Mouse (Mus musculus): ENCODE measurements around the gene Rbfox1. TPM values are rescaled to one million over a fixed set of nuclear protein-coding genes. Genes with fewer than 3 reads are reported as not detected.

Rbfox1 gene
- polyA plus RNA-seq, 1 experiment, result not detected

DNA sequence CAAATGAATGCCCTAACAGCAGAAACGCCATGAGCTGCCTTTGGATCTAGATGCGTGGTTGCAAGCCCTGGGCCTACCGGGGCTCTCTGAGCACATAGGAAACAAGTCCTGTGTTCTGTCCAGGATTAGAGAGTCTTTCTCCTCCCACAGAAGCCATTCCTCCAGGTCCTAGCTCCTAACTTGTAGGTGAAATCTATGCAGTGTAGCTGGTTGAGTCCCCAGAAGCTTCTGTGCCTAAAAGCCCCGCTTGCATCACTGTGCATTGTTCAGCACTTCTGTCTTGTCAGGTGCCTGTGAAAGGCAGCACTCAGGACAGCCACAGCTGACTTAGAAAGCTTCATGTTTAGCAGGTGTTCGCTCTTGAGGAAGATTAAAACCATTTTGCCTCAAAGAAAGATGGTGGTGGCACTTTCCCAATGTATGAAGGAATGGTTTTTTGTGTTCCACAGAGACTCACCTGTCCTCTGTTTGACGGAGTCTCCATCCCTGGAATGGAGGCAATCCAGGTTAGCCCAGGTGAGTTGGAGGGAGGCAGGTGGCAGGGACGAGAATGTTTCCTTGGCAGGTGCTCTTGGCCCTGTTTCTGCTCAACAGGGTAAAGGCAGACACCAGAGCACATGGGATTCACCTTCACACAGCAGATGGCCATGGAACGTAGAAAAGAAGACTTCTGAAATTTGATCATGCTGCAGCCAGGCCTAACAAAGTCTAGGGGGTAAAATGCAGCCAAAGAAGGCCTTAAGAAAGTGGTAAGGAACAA lies 1213.0 kb downstream of the Rbfox1 start:
- H3K27me3 ChIP-seq (ENCODE audit: control insufficient read depth, insufficient read depth, low read length, poor library complexity, severe bottlenecking), result no peaks in the 10 kb centered on the region
- no peak for TF ChIP-seq POLR2A (IDR thresholded peaks at IDR 0.05; ENCODE audit: insufficient read depth, low read length)
- no peak for TF ChIP-seq EP300 (IDR thresholded peaks at IDR 0.05; ENCODE audit: insufficient read depth, low read depth, low read length)
- TF ChIP-seq CTCF (IDR thresholded peaks at IDR 0.05; ENCODE audit: low read depth, low read length), result no peak
- no peaks in the 10 kb centered on the region for H3K4me1 ChIP-seq (ENCODE audit: control insufficient read depth, insufficient read depth, low read length)
- no peak overlapping the region for H3K27ac ChIP-seq (ENCODE audit: insufficient read depth, low read length)
- H3K9ac ChIP-seq (ENCODE audit: low read depth, poor library complexity, severe bottlenecking), result no peak overlapping the region
- H3K36me3 ChIP-seq (ENCODE audit: control insufficient read depth, insufficient read depth, low read length, poor library complexity, severe bottlenecking), result no peaks in the 10 kb centered on the region
- H3K4me3 ChIP-seq (ENCODE audit: low read depth, low read length), result no peak overlapping the region
- H3K9me3 ChIP-seq (replicated peaks; ENCODE audit: control insufficient read depth, insufficient read depth, low read length, poor library complexity, severe bottlenecking), result no peaks in the 10 kb centered on the region

DNA sequence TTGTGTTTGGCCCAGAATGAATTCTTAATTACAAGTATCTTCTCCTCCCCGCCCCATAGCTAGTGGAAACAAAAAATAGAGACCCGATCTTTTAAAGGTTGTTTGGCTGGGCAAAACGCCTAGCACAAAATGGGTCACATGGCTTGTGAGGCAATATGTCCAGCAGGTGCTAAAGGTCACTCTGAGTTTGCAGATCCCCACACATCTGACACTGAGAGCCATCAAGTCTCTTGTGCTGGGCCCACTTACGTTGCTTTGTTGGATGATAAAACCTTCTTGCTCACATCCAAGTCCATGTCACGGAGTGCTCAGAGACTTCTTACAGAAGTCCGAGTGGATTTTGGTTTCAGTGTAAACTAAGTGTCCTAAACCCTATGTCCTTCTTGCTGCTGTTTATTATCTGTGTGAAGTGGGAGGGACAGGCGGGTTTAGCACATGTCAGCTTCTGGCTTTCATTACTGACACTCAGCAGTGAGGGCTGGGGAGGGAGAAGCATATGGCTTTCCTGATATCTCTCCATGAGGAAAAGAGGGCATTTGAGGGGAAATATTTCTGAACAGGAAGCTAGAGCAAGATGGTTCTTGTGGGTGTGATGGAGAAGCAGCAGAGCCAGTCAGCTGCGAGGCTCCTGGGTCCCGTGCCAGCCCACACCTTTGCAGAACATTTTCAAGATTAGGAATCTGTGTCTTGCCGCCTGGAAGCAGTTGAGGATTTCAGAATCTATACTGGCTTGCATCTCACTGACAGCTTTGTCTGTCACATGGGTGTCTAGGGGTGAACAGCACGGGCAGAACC lies 1214.5 kb downstream of the Rbfox1 start:
- H3K9ac ChIP-seq (ENCODE audit: low read depth, poor library complexity, severe bottlenecking), result no peak overlapping the region
- TF ChIP-seq EP300 (IDR thresholded peaks at IDR 0.05; ENCODE audit: insufficient read depth, low read depth, low read length) (no peak), CTCF (IDR thresholded peaks at IDR 0.05; ENCODE audit: low read depth, low read length) (no peak), POLR2A (IDR thresholded peaks at IDR 0.05; ENCODE audit: insufficient read depth, low read length) (no peak)
- no peaks in the 10 kb centered on the region for H3K9me3 ChIP-seq (replicated peaks; ENCODE audit: control insufficient read depth, insufficient read depth, low read length, poor library complexity, severe bottlenecking)
- no peaks in the 10 kb centered on the region for H3K27me3 ChIP-seq (ENCODE audit: control insufficient read depth, insufficient read depth, low read length, poor library complexity, severe bottlenecking)
- H3K4me1 ChIP-seq (ENCODE audit: control insufficient read depth, insufficient read depth, low read length), result no peaks in the 10 kb centered on the region
- no peak overlapping the region for H3K4me3 ChIP-seq (ENCODE audit: low read depth, low read length)
- no peak overlapping the region for H3K27ac ChIP-seq (ENCODE audit: insufficient read depth, low read length)
- H3K36me3 ChIP-seq (ENCODE audit: control insufficient read depth, insufficient read depth, low read length, poor library complexity, severe bottlenecking), result no peaks in the 10 kb centered on the region

DNA sequence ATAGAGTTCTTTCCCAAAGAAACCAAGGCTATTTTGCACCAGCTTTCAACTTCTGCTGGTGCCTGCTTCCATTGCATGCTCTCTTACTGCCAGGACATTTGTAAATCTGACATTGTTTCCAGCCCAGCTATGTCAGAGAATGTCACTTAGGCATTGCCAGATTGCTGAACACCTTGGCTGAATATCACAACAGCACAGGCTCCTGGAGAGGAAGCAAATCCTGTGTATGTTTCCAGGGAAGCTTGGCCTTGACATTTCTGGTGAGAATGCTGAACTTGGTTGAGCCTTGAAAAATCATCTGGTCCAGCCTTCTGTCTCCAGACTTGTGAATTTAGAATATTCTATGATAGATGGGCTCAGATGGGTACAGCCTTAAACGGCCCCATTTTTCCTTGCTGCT lies 1217.3 kb downstream of the Rbfox1 start:
- Histone ChIP-seq H3K27me3 (ENCODE audit: control insufficient read depth, insufficient read depth, low read length, poor library complexity, severe bottlenecking) (no peaks in the 10 kb centered on the region), H3K9me3 (replicated peaks; ENCODE audit: control insufficient read depth, insufficient read depth, low read length, poor library complexity, severe bottlenecking) (no peaks in the 10 kb centered on the region), H3K4me1 (ENCODE audit: control insufficient read depth, insufficient read depth, low read length) (no peaks in the 10 kb centered on the region), H3K9ac (ENCODE audit: low read depth, poor library complexity, severe bottlenecking) (no peak overlapping the region), H3K36me3 (ENCODE audit: control insufficient read depth, insufficient read depth, low read length, poor library complexity, severe bottlenecking) (no peaks in the 10 kb centered on the region), H3K27ac (ENCODE audit: insufficient read depth, low read length) (no peak overlapping the region), H3K4me3 (ENCODE audit: low read depth, low read length) (no peak overlapping the region)
- TF ChIP-seq POLR2A (IDR thresholded peaks at IDR 0.05; ENCODE audit: insufficient read depth, low read length) (no peak), CTCF (IDR thresholded peaks at IDR 0.05; ENCODE audit: low read depth, low read length) (no peak), EP300 (IDR thresholded peaks at IDR 0.05; ENCODE audit: insufficient read depth, low read depth, low read length) (no peak)

DNA sequence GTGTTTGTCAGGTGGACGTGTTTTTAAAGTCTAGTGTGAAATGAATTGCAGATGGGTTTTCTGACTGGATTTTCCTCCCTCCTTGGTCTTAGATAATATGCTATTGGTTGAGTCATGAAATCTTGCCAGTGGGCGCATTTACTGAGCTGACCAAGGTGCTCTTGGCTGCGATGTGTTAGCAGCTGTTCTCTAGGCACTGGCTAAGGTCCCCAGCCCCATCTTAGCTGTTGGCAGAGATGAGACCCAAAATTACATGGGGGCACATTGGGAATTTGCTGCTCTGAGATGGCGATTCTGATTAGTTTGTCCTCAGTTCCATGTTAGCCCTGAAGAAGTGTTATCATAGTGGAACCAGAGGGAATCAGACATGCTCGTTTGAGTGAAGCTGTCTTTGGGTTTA lies 1218.1 kb downstream of the Rbfox1 start:
- Histone ChIP-seq H3K9ac (ENCODE audit: low read depth, poor library complexity, severe bottlenecking) (no peak overlapping the region), H3K4me1 (ENCODE audit: control insufficient read depth, insufficient read depth, low read length) (no peaks in the 10 kb centered on the region), H3K27me3 (ENCODE audit: control insufficient read depth, insufficient read depth, low read length, poor library complexity, severe bottlenecking) (no peaks in the 10 kb centered on the region), H3K9me3 (replicated peaks; ENCODE audit: control insufficient read depth, insufficient read depth, low read length, poor library complexity, severe bottlenecking) (no peaks in the 10 kb centered on the region), H3K27ac (ENCODE audit: insufficient read depth, low read length) (no peak overlapping the region), H3K4me3 (ENCODE audit: low read depth, low read length) (no peak overlapping the region), H3K36me3 (ENCODE audit: control insufficient read depth, insufficient read depth, low read length, poor library complexity, severe bottlenecking) (no peaks in the 10 kb centered on the region)
- TF ChIP-seq EP300 (IDR thresholded peaks at IDR 0.05; ENCODE audit: insufficient read depth, low read depth, low read length) (no peak), POLR2A (IDR thresholded peaks at IDR 0.05; ENCODE audit: insufficient read depth, low read length) (no peak), CTCF (IDR thresholded peaks at IDR 0.05; ENCODE audit: low read depth, low read length) (no peak)

DNA sequence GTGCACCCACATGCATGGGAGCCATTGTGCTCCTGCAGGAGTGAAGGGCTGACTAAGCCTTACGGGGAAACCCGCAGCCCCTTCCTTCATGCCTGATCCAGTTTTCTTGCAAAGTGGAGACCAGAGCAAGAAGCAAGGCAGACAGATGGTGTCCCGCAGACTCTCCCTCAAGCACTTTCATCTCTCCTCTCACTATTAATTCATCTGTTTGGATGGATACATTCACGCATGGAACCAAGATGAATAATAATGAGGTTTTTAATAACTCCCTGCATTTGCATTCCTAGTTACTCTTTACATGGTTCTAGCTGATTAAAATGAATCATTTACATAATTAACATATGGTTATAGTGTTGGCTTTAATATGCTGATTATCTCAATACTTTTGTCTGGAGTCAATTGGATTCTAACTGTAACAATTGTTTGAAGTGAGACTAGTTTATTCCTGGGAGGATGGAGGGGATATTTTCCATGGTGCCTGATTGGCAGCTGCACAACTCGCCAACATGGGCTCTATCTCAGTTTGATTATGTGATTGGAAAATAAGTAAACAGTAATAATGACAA lies 1221.4 kb downstream of the Rbfox1 start:
- H3K9me3 ChIP-seq (replicated peaks; ENCODE audit: control insufficient read depth, insufficient read depth, low read length, poor library complexity, severe bottlenecking), result no peaks in the 10 kb centered on the region
- no peak overlapping the region for H3K9ac ChIP-seq (ENCODE audit: low read depth, poor library complexity, severe bottlenecking)
- H3K4me3 ChIP-seq (ENCODE audit: low read depth, low read length), result no peak overlapping the region
- H3K27me3 ChIP-seq (ENCODE audit: control insufficient read depth, insufficient read depth, low read length, poor library complexity, severe bottlenecking), result no peaks in the 10 kb centered on the region
- TF ChIP-seq EP300 (IDR thresholded peaks at IDR 0.05; ENCODE audit: insufficient read depth, low read depth, low read length) (no peak), CTCF (IDR thresholded peaks at IDR 0.05; ENCODE audit: low read depth, low read length) (no peak), POLR2A (IDR thresholded peaks at IDR 0.05; ENCODE audit: insufficient read depth, low read length) (no peak)
- H3K4me1 ChIP-seq (ENCODE audit: control insufficient read depth, insufficient read depth, low read length), result no peaks in the 10 kb centered on the region
- H3K36me3 ChIP-seq (ENCODE audit: control insufficient read depth, insufficient read depth, low read length, poor library complexity, severe bottlenecking), result no peaks in the 10 kb centered on the region
- H3K27ac ChIP-seq (ENCODE audit: insufficient read depth, low read length), result no peak overlapping the region
